Mouse (Mus musculus): Measurements from ENCODE around the gene Acaa1b. TPM values are rescaled to one million over a fixed set of nuclear protein-coding genes. Genes with fewer than 3 reads are reported as not detected.
A peak's percentile ranks its signal among the peaks of the same experiment; 100 is the strongest.

The Acaa1b gene
- polyA plus RNA-seq, 1 experiment from 2014 or later = 1.9 TPM

- Histone ChIP-seq H3K4me3 (no peak overlapping the region), H3K27me3 (no peaks in the 10 kb centered on the region), H3K27ac (replicated peaks) (no peak overlapping the region), H3K4me2 (replicated peaks) (no peak overlapping the region), H3K9ac (replicated peaks) (no peak overlapping the region), H3K36me3 (no peaks in the 10 kb centered on the region), H3K9me3 (no peaks in the 10 kb centered on the region), H3K4me1 (no peaks in the 10 kb centered on the region)
- ATAC-seq (ENCODE audit: low FRiP score, low read depth) = no peak
- WGBS = 89% methylated on average over 7 of the region's 7 CpGs
Observed at GRCm38 (mm10) chr9:119164743-119165142, 7.8 kb upstream of the Acaa1b start.

DNA sequence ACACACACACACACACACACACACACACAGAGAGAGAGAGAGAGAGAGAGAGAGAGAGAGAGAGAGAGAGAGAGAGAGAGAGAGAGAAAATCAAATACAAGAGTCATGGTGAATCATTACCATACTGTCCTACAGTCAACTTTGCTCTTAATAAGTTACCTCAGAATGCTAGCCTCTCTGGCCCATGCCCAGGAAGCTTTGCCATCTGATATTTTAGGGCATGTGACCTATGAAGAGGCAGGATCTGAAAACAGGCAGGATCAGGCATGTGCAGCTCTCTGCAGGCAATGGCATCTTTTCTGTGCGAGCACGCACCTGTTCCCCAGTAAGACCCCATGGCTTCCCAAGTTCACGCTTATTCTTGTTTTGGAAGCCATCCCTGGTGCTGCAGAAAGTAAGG, 3.8 kb upstream of the Acaa1b start:
- H3K27ac ChIP-seq (replicated peaks) = no peak overlapping the region
- ATAC-seq (ENCODE audit: low FRiP score, low read depth) = no peak
- 87% methylated on average over 3 of the region's 3 CpGs for WGBS
- H3K9ac ChIP-seq (replicated peaks) = no peak overlapping the region
- H3K4me3 ChIP-seq = no peak overlapping the region
- no peaks in the 10 kb centered on the region; the same call in 1 of the 2 replicates for H3K4me1 ChIP-seq
- H3K4me2 ChIP-seq (replicated peaks) = no peak overlapping the region
- H3K9me3 ChIP-seq = no peaks in the 10 kb centered on the region
- peaks cover 26% of the 10 kb centered on the region for H3K27me3 ChIP-seq
- no peaks in the 10 kb centered on the region for H3K36me3 ChIP-seq

DNA sequence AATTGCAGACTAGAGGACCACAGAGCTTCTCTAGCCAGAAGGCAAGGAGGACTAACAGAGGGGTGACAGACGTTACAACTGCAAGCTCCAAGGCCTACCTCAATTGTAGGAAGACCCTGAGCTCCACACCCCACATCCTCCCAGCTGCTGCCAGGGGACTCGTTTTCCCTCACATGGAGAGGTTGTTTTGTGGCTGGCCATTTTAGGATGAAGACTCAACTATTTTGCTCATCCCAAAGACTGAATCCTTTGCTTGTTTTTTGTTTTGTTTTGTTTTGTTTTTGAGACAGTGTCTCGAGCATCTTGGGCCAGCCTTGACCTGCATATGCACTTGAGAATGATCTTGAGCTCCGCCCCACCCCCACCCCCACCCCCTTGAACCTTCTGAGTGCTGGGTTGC, 2.0 kb upstream of the Acaa1b start, which contains the start of gene Gm47289:
Gene Gm47289, plus strand, starts transcription at position 301 of the 400 bp plus-strand sequence.
- Histone ChIP-seq H3K4me1 (no peaks in the 10 kb centered on the region; the same call in 1 of the 2 replicates), H3K4me2 (replicated peaks) (no peak within 1 kb of the TSS), H3K9ac (replicated peaks) (no peak within 1 kb of the TSS), H3K27ac (replicated peaks) (no peak within 1 kb of the TSS), H3K4me3 (no peak within 1 kb of the TSS), H3K27me3 (peaks cover 39% of the 10 kb centered on the region), H3K36me3 (no peaks in the 10 kb centered on the region), H3K9me3 (no peaks in the 10 kb centered on the region)
- 63% methylated on average over 4 of the region's 4 CpGs for WGBS
- ATAC-seq (ENCODE audit: low FRiP score, low read depth) = no peak

- H3K36me3 ChIP-seq = no peaks in the 10 kb centered on the region
- no peaks in the 10 kb centered on the region for H3K9me3 ChIP-seq
- 0 out of 2 replicates have a peak overlapping the region, but pooled peaks have one; percentile 70 for H3K4me2 ChIP-seq (replicated peaks)
- no peak overlapping the region for H3K27ac ChIP-seq (replicated peaks)
- ATAC-seq (ENCODE audit: low FRiP score, low read depth) = no peak
- H3K4me1 ChIP-seq = no peaks in the 10 kb centered on the region; the same call in 1 of the 2 replicates
- no peak overlapping the region for H3K9ac ChIP-seq (replicated peaks)
- peaks cover 39% of the 10 kb centered on the region for H3K27me3 ChIP-seq
- H3K4me3 ChIP-seq = no peak overlapping the region
- WGBS = 59% methylated on average over 7 of the region's 7 CpGs
Observed at GRCm38 (mm10) chr9:119155826-119156225, 1.1 kb downstream of the Acaa1b start.

GRCm38 (mm10) chr9:119155416-119155815, 1.5 kb downstream of the Acaa1b start:
- no peak overlapping the region for H3K4me3 ChIP-seq
- no peak overlapping the region for H3K9ac ChIP-seq (replicated peaks)
- 87% methylated on average over 8 of the region's 8 CpGs for WGBS
- no peaks in the 10 kb centered on the region for H3K9me3 ChIP-seq
- no peaks in the 10 kb centered on the region for H3K36me3 ChIP-seq
- H3K4me1 ChIP-seq = no peaks in the 10 kb centered on the region; the same call in 1 of the 2 replicates
- H3K27ac ChIP-seq (replicated peaks) = no peak overlapping the region
- ATAC-seq (ENCODE audit: low FRiP score, low read depth) = no peak
- H3K4me2 ChIP-seq (replicated peaks) = no peak overlapping the region
- H3K27me3 ChIP-seq = peaks cover 39% of the 10 kb centered on the region

GRCm38 (mm10) chr9:119151751-119152150, 5.1 kb downstream of the Acaa1b start:
- peaks cover 23% of the 10 kb centered on the region for H3K27me3 ChIP-seq
- H3K36me3 ChIP-seq = no peaks in the 10 kb centered on the region
- no peaks in the 10 kb centered on the region for H3K9me3 ChIP-seq
- H3K4me3 ChIP-seq = no peak overlapping the region
- H3K27ac ChIP-seq (replicated peaks) = no peak overlapping the region
- ATAC-seq (ENCODE audit: low FRiP score, low read depth) = no peak
- no peak overlapping the region for H3K4me2 ChIP-seq (replicated peaks)
- no peaks in the 10 kb centered on the region; the same call in 1 of the 2 replicates for H3K4me1 ChIP-seq
- WGBS = 67% methylated on average over 2 of the region's 2 CpGs
- no peak overlapping the region for H3K9ac ChIP-seq (replicated peaks)

- 26% methylated on average over 5 of the region's 5 CpGs for WGBS
Observed at GRCm38 (mm10) chr9:119149601-119150000, 7.3 kb downstream of the Acaa1b start.

DNA sequence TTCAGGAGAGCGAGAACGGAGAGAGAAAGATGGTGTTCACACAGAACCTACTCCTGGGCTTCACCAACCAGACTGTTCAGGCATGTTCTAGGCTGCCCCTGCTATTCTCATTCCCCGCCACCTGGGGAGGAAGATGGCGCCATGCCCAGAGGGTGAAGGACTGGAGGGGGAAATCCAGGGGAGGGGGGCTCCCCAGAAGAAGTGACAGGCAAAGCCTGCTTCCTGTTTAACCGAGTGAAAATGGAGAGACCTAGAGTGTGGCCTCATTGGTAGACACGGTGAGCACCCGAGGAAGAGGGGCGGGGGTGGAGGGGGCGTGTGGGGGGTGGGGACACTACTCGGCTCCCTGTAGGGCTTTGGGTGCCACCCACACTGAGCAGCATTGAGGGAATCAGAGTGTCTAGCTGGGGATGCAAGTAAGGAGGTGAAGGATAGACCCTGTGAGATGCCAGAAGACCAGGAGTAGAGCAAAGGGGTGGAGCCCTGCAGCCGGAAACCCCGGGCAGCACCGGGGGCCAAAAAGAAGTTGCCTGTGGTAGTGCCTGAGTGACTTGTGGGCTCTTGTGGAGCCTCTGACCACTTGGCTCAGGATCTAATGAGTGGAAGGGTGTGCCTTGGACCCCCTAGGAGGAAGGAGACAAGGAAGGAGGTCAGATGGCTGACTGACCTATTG, 10.7 kb downstream of the Acaa1b start:
- 85% methylated on average over 13 of the region's 13 CpGs for WGBS
- no peak for ATAC-seq (ENCODE audit: low FRiP score, low read depth)
- H3K9me3 ChIP-seq = no peaks in the 10 kb centered on the region
- no peaks in the 10 kb centered on the region for H3K36me3 ChIP-seq
- H3K9ac ChIP-seq (replicated peaks) = no peak overlapping the region
- no peaks in the 10 kb centered on the region for H3K4me1 ChIP-seq
- H3K4me2 ChIP-seq (replicated peaks) = no peak overlapping the region
- H3K4me3 ChIP-seq = no peak overlapping the region
- H3K27me3 ChIP-seq = 0 out of 2 replicates have a peak, but pooled peaks cover 3% of the 10 kb centered on the region
- H3K27ac ChIP-seq (replicated peaks) = no peak overlapping the region

More at GRCm38 (mm10) chr9:119149601-119150000, 7.3 kb downstream of the Acaa1b start:
- no peaks in the 10 kb centered on the region for H3K36me3 ChIP-seq
- no peaks in the 10 kb centered on the region for H3K4me1 ChIP-seq
- no peak overlapping the region for H3K9ac ChIP-seq (replicated peaks)
- no peaks in the 10 kb centered on the region for H3K9me3 ChIP-seq
- H3K27me3 ChIP-seq = peaks cover 5% of the 10 kb centered on the region; the same call in 1 of the 2 replicates
- ATAC-seq (ENCODE audit: low FRiP score, low read depth) = no peak
- no peak overlapping the region for H3K27ac ChIP-seq (replicated peaks)
- H3K4me3 ChIP-seq = no peak overlapping the region
- H3K4me2 ChIP-seq (replicated peaks) = no peak overlapping the region

GRCm38 (mm10) chr9:119145638-119146037, 11.3 kb downstream of the Acaa1b start:
- no peak overlapping the region for H3K4me2 ChIP-seq (replicated peaks)
- ATAC-seq (ENCODE audit: low FRiP score, low read depth) = no peak
- H3K4me3 ChIP-seq = no peak overlapping the region
- H3K4me1 ChIP-seq = no peaks in the 10 kb centered on the region
- no peak overlapping the region for H3K9ac ChIP-seq (replicated peaks)
- 70% methylated on average over 6 of the region's 6 CpGs for WGBS
- 0 out of 2 replicates have a peak, but pooled peaks cover 3% of the 10 kb centered on the region for H3K27me3 ChIP-seq
- no peak overlapping the region for H3K27ac ChIP-seq (replicated peaks)
- H3K9me3 ChIP-seq = no peaks in the 10 kb centered on the region
- no peaks in the 10 kb centered on the region for H3K36me3 ChIP-seq

DNA sequence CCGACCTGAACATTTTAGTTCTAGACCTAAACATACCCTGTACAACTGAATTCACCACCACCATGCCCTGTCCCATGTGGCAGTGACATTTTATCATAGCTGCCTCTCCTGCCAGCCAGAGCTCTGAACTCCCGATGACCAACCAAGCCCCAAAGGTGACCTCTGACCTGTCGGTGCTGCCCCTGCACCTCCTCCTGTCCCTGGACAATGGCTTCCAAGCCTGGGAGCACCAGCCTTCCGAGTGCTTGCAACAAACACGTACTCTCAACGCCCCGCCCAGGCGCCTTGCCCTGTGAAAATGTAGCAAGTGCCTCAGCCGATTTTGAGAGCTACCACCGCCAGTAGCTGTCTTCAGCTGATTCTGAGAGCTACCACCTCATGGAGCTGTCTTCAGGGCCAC, 11.8 kb downstream of the Acaa1b start:
- Histone ChIP-seq H3K27ac (replicated peaks) (no peak overlapping the region), H3K4me3 (no peak overlapping the region), H3K9ac (replicated peaks) (no peak overlapping the region), H3K36me3 (no peaks in the 10 kb centered on the region), H3K27me3 (0 out of 2 replicates have a peak, but pooled peaks cover 3% of the 10 kb centered on the region), H3K4me1 (no peaks in the 10 kb centered on the region), H3K9me3 (no peaks in the 10 kb centered on the region), H3K4me2 (replicated peaks) (no peak overlapping the region)
- ATAC-seq (ENCODE audit: low FRiP score, low read depth) = no peak
- WGBS = 49% methylated on average over 10 of the region's 10 CpGs

DNA sequence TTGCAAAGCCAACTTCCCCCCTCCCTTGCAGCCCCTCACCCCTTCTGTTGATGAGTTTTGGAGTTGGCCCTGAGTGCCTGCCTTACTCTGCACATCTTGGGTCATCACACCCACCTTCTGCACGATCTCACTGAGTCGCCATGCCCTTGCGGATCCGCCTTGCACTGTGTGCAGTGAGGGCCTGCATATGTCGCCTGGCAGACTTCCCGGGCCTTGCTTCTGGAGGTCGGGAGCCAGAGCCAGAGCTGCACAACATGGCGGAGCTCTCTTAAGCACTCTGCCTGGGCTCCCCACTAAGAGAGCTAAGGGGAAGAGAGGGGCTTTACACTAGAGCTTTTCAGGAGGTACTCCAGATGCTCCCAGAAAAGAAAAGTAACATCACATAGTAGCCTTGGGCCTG, 12.2 kb downstream of the Acaa1b start:
- 94% methylated on average over 8 of the region's 8 CpGs for WGBS
- Histone ChIP-seq H3K9ac (replicated peaks) (no peak overlapping the region), H3K27ac (replicated peaks) (no peak overlapping the region), H3K4me3 (no peak overlapping the region), H3K4me1 (no peaks in the 10 kb centered on the region), H3K9me3 (no peaks in the 10 kb centered on the region), H3K27me3 (0 out of 2 replicates have a peak, but pooled peaks cover 3% of the 10 kb centered on the region), H3K4me2 (replicated peaks) (no peak overlapping the region), H3K36me3 (no peaks in the 10 kb centered on the region)
- ATAC-seq (ENCODE audit: low FRiP score, low read depth) = no peak

- no peak overlapping the region for H3K4me2 ChIP-seq (replicated peaks)
- H3K4me1 ChIP-seq = no peaks in the 10 kb centered on the region
- ATAC-seq (ENCODE audit: low FRiP score, low read depth) = no peak
- no peak overlapping the region for H3K27ac ChIP-seq (replicated peaks)
- H3K9me3 ChIP-seq = no peaks in the 10 kb centered on the region
- 76% methylated on average over 9 of the region's 9 CpGs for WGBS
- 0 out of 2 replicates have a peak, but pooled peaks cover 3% of the 10 kb centered on the region for H3K27me3 ChIP-seq
- no peak overlapping the region for H3K4me3 ChIP-seq
- H3K9ac ChIP-seq (replicated peaks) = no peak overlapping the region
- no peaks in the 10 kb centered on the region for H3K36me3 ChIP-seq
Observed at GRCm38 (mm10) chr9:119143372-119143771, 13.5 kb downstream of the Acaa1b start.
